In the genomic region with DNA sequence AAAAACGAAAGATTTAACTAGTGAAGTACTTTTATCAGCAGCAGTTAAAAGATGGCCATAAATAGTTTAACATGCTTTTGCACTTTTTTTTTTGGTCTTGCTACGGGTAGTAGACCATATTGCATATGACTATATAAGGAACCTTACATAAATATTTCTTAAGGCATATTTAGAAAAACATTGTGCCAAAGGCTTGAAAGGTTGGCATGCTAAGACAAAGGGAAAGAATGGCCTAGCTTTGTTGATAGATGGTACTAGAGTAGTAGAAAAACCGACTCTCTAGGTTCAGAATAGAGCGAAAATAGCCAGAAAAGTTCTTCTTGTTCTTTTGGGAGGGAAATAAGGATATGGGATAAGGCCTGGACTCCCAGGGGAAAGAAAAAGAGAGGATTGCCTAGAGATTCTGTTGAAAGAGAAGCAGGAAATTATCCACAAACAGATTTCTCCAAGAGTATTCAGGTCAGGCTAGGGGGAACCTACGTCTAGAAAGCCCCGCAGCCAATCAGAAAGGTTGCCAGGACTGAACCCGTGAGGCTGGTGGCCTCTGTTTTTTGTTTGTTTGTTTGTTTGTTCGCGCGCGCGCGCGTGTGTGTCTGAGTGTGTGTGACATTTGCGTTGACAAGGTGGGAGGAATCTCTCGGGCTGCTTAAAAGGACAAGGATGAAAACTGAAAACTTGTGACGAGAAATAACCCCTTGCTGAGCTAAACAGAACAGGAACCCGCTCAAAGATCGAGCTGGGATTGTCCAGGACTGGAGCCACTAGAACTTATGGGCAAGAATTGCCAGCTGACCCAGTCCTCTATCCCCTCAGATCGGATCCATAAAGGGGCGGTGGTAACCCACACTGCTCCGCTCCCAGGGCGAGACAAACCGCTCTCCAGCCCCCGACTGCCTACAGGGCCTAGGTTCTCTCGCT, we compare ENCODE assay signal across 11 mouse cellular contexts. TPM values are rescaled to one million over a fixed set of nuclear protein-coding genes. Genes with fewer than 3 reads are reported as not detected.
DNase-seq lines count a peak whose midpoint lies in the region; ATAC-seq lines count a peak whose summit lies in the region.
"Had no signal": no experiment of that assay in that cellular context is flagged by ENCODE, and none has a peak within 500 bp of the region (broad histone marks: within the 10 kb centered on the region; RNA-seq: fewer than 3 reads in every experiment).

No protein-coding gene starts in this region.

- no peaks in the 10 kb centered on the region for H3K4me1 ChIP-seq in kidney, embryonic 14.5 days (ENCODE audit: control insufficient read depth, insufficient read depth, low read length)
- H3K4me1 ChIP-seq in forebrain, embryonic 11.5 days (replicated peaks; ENCODE audit: control insufficient read depth, insufficient read depth, low read length) = peaks cover 18% of the 10 kb centered on the region
- peaks cover 23% of the 10 kb centered on the region for H3K4me1 ChIP-seq in midbrain, embryonic 12.5 days

- DNase-seq in kidney, adult 8-10 months = no peak
- DNase-seq in embryo, embryonic 11 days = peak; percentile 42
- DNase-seq in forebrain, embryonic 11.5 days (ENCODE audit: low spot score) = peak; percentile 64
- DNase-seq in gastrocnemius, postnatal 14 days = no peak
- DNase-seq in heart, adult 11 months = no peak
- DNase-seq: gastrocnemius, postnatal 25 days had no signal

- peak overlapping the region; percentile 40 for H3K4me2 ChIP-seq in kidney, embryonic 14.5 days (replicated peaks; ENCODE audit: low read depth, low read length)
- H3K4me2 ChIP-seq in forebrain, embryonic 11.5 days (ENCODE audit: low read depth, low read length, severe bottlenecking) = no peak overlapping the region
- H3K4me2 ChIP-seq in midbrain, embryonic 12.5 days (replicated peaks) = peak overlapping the region; percentile 21
- H3K4me2 ChIP-seq: liver, embryonic 11.5 days had no signal

- peaks cover 88% of the 10 kb centered on the region for H3K27me3 ChIP-seq in kidney, embryonic 14.5 days (ENCODE audit: control insufficient read depth, insufficient read depth, low read length)
- H3K27me3 ChIP-seq in forebrain, embryonic 11.5 days (ENCODE audit: control insufficient read depth, insufficient read depth, low read length) = peaks cover 85% of the 10 kb centered on the region
- peaks cover 87% of the 10 kb centered on the region for H3K27me3 ChIP-seq in midbrain, embryonic 12.5 days
- H3K27me3 ChIP-seq: CH12.LX had no signal

- H3K27ac ChIP-seq in kidney, embryonic 14.5 days (ENCODE audit: low read depth, low read length) = no peak overlapping the region
- no peak overlapping the region for H3K27ac ChIP-seq in forebrain, embryonic 11.5 days (ENCODE audit: low read depth, low read length)
- H3K27ac ChIP-seq in midbrain, embryonic 12.5 days (replicated peaks) = no peak overlapping the region

- H3K9ac ChIP-seq in kidney, embryonic 14.5 days (ENCODE audit: low read depth, low read length) = peak overlapping the region; percentile 35; the same call in 1 of the 2 replicates
- H3K9ac ChIP-seq in forebrain, embryonic 11.5 days (ENCODE audit: low read length) = no peak overlapping the region
- H3K9ac ChIP-seq in midbrain, embryonic 12.5 days (replicated peaks) = no peak overlapping the region; the same call in 1 of the 2 replicates

- WGBS in kidney, embryonic 14.5 days = 3% methylated on average over 26 of the region's 26 CpGs
- 2% methylated on average over 26 of the region's 26 CpGs for WGBS in forebrain, embryonic 11.5 days
- 2% methylated on average over 26 of the region's 26 CpGs for WGBS in midbrain, embryonic 12.5 days

- peak overlapping the region; percentile 32; the same call in 1 of the 2 replicates for H3K4me3 ChIP-seq in kidney, embryonic 14.5 days (ENCODE audit: low read length)
- H3K4me3 ChIP-seq in forebrain, embryonic 11.5 days (ENCODE audit: low read depth, low read length) = no peak overlapping the region
- peak overlapping the region; percentile 7; the same call in 1 of the 2 replicates for H3K4me3 ChIP-seq in midbrain, embryonic 12.5 days

- intact Hi-C loops in gastrocnemius, postnatal 14 days (cut with DNase I; ENCODE audit: low total_unique reads) = no loop called here

- no peaks in the 10 kb centered on the region for H3K36me3 ChIP-seq in kidney, embryonic 14.5 days (ENCODE audit: control insufficient read depth, insufficient read depth, low read length)
- H3K36me3 ChIP-seq in forebrain, embryonic 11.5 days (ENCODE audit: control insufficient read depth, insufficient read depth, low read length) = no peaks in the 10 kb centered on the region
- H3K36me3 ChIP-seq in midbrain, embryonic 12.5 days = no peaks in the 10 kb centered on the region

- H3K9me3 ChIP-seq in kidney, embryonic 14.5 days (ENCODE audit: control insufficient read depth, low read length) = no peaks in the 10 kb centered on the region
- H3K9me3 ChIP-seq in forebrain, embryonic 11.5 days (ENCODE audit: control insufficient read depth, low read length) = no peaks in the 10 kb centered on the region
- no peaks in the 10 kb centered on the region for H3K9me3 ChIP-seq in midbrain, embryonic 12.5 days

- ATAC-seq in kidney, embryonic 14.5 days (ENCODE audit: low FRiP score, low TSS enrichment) = no peak
- ATAC-seq in forebrain, embryonic 11.5 days (replicated peaks; ENCODE audit: low FRiP score) = no peak
- 0 out of 2 replicates have a peak, but pooled peaks have one; percentile 5 for ATAC-seq in midbrain, embryonic 12.5 days (ENCODE audit: low FRiP score, low read depth)
- ATAC-seq in megakaryocyte-erythroid progenitor cell, adult 5-6 weeks (replicated peaks; ENCODE audit: low FRiP score, low TSS enrichment, poor library complexity, severe bottlenecking) = no peak

RNA-seq across cellular contexts. Expression of gene Sim1, which starts 9.6 kb away (rescaled TPM):
- 14.7 and 17.1 TPM in 2 replicates for polyA plus RNA-seq in kidney, embryonic 14.5 days (2014; fragmentation: Nextera tagmentation; extraction: Ambion mirVana)
- 4.3 and 4.8 TPM in 2 replicates for polyA plus RNA-seq in forebrain, embryonic 11.5 days (2014; fragmentation: Nextera tagmentation; extraction: Ambion mirVana)
- polyA plus RNA-seq in midbrain, embryonic 12.5 days (2016; fragmentation: Nextera tagmentation; extraction: Ambion mirVana) = 5.1 and 6.0 TPM in 2 replicates
- under 1 TPM; 0.27 to 0.47 TPM for total RNA-seq in gastrocnemius, postnatal 14 days (2021)
- not detected in 2 replicates for total RNA-seq in megakaryocyte-erythroid progenitor cell, adult 5-6 weeks (2014; fragmentation: Nextera tagmentation)
- total RNA-seq in megakaryocyte-erythroid progenitor cell, adult 5-6 weeks (2017) = not detected in 2 replicates

Comparison
In these comparisons a context has a peak if more than half of its experiments do, and no peak if none do; other contexts are left out.
1. DNase-seq: peak in embryo, embryonic 11 days (single experiment) and forebrain, embryonic 11.5 days (single experiment); none in kidney, adult 8-10 months (0 of 2), gastrocnemius, postnatal 14 days (single experiment) and heart, adult 11 months (single experiment).